Mouse (Mus musculus): Measurements from ENCODE around the gene Tedc1. TPM values are rescaled to one million over a fixed set of nuclear protein-coding genes. Genes with fewer than 3 reads are reported as not detected.
"Not testable (repeated sequence)": the region's sequence is repeated elsewhere in the genome, so short reads cannot be mapped to it uniquely, and the experiment has no call there.

Tedc1 gene
- polyA plus RNA-seq, 1 experiment from 2014 or later, result 23.6 TPM

- Histone ChIP-seq H3K36me3 (peaks cover 28% of the 10 kb centered on the region), H3K27me3 (no peaks in the 10 kb centered on the region), H3K27ac (replicated peaks) (no peak overlapping the region), H3K4me1 (replicated peaks) (peaks cover under 1% of the 10 kb centered on the region; the same call in 1 of the 2 replicates), H3K9ac (no peak overlapping the region), H3K9me3 (no peaks in the 10 kb centered on the region), H3K4me2 (no peak overlapping the region), H3K4me3 (no peak overlapping the region)
- ATAC-seq (ENCODE audit: low FRiP score, low read depth), result no peak
- WGBS, result 77% methylated on average over 2 of the region's 2 CpGs
These were observed 37.2 kb downstream of the Tedc1 start for GRCm38 (mm10) chr12:113193423-113193822.

- not testable (repeated sequence) for H3K27me3 ChIP-seq; H3K4me1 ChIP-seq (replicated peaks); H3K27ac ChIP-seq (replicated peaks); H3K9ac ChIP-seq; H3K4me2 ChIP-seq; ATAC-seq (ENCODE audit: low FRiP score, low read depth); H3K9me3 ChIP-seq; H3K4me3 ChIP-seq; H3K36me3 ChIP-seq
- 100% methylated on average over 3 of the region's 6 CpGs for WGBS
These were observed 42.9 kb downstream of the Tedc1 start for GRCm38 (mm10) chr12:113199132-113199531.

- H3K4me2 ChIP-seq, result no peak overlapping the region
- no peak overlapping the region for H3K9ac ChIP-seq
- 92% methylated on average over 4 of the region's 4 CpGs for WGBS
- H3K27me3 ChIP-seq, result no peaks in the 10 kb centered on the region
- H3K4me3 ChIP-seq, result no peak overlapping the region
- H3K4me1 ChIP-seq (replicated peaks), result no peaks in the 10 kb centered on the region
- no peak overlapping the region for H3K27ac ChIP-seq (replicated peaks)
- H3K36me3 ChIP-seq, result no peaks in the 10 kb centered on the region
- no peaks in the 10 kb centered on the region for H3K9me3 ChIP-seq
- ATAC-seq (ENCODE audit: low FRiP score, low read depth), result no peak
These were observed 45.1 kb downstream of the Tedc1 start for GRCm38 (mm10) chr12:113201301-113201700.

DNA sequence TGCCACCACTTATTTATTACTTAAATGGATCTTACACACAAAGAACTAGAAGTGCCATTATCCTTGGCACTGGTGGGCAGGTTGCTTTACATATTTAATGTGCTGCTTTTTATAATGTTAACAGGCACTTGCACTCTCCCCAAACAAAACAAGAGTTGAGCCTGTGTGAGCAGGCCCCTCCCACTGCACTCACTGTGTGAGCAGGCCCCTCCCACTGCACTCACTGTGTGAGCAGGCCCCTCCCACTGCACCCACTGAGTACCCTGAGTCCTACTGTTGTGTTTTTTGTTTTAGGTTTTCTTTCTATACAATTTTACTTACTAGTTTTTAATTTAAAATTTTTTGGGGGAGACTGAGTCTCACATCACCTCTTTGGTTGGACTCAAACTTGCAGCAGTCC lies 45.8 kb downstream of the Tedc1 start:
- Histone ChIP-seq H3K4me3 (no peak overlapping the region), H3K36me3 (no peaks in the 10 kb centered on the region), H3K27ac (replicated peaks) (no peak overlapping the region), H3K9ac (no peak overlapping the region), H3K4me2 (no peak overlapping the region), H3K27me3 (no peaks in the 10 kb centered on the region), H3K4me1 (replicated peaks) (no peaks in the 10 kb centered on the region), H3K9me3 (no peaks in the 10 kb centered on the region)
- no peak for ATAC-seq (ENCODE audit: low FRiP score, low read depth)

DNA sequence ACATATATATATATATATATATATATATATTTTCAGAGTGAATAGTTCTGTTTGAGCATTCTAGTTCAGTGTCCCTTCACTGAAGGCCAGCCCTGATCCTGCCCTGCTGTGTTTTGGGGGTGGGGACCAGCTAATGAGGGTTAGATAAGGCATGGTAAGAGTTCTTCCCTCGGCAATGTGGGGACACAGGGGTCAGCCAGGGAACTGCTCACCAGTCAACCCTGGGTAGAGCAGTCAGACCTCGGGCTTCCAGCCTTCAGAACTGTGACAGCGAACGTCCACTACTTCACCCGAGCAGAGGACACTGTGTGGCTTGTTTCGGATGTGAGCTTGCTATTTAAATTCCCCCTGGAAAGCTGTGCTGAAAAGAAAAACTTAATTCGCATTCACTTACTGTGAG lies 47.3 kb downstream of the Tedc1 start:
- Histone ChIP-seq H3K4me3 (no peak overlapping the region), H3K27ac (replicated peaks) (no peak overlapping the region), H3K9me3 (no peaks in the 10 kb centered on the region), H3K27me3 (no peaks in the 10 kb centered on the region), H3K4me2 (no peak overlapping the region), H3K36me3 (no peaks in the 10 kb centered on the region), H3K9ac (no peak overlapping the region), H3K4me1 (replicated peaks) (no peaks in the 10 kb centered on the region)
- WGBS, result 82% methylated on average over 7 of the region's 7 CpGs
- no peak for ATAC-seq (ENCODE audit: low FRiP score, low read depth)

DNA sequence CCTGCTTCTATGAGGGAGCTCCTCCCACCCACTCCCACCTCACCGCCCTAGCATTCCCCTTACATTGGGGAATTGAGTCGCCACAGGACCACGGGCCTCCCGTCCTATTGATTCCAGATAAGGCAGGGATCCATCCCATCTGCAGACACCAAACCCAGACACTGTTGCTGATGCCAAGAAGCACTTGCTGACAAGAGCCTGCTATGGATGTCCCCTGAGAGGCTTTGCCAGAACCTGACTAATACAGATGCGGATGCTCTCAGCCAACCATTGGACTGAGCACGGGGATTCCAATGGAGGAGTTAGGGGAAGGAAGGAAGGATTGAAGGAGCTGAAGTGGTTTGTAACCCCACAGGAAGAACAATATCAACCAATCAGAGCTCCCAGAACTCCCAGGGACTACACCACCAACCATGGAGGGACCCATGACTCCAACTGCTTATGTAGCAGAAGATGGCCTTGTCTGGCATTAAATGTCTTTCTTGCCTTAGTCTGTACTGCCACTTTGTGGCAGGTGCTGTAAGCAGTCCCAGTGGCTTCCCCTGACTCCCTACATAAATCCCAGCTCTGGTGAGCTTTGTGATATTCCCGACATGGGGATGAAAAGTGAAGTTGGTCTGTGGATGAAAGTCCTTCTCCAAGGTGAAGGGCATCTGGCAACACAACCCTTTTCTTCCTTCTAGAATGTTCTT lies 49.2 kb downstream of the Tedc1 start:
- H3K27me3 ChIP-seq, result no peaks in the 10 kb centered on the region
- H3K4me2 ChIP-seq, result no peak overlapping the region
- WGBS, result 88% methylated on average over 7 of the region's 7 CpGs
- H3K27ac ChIP-seq (replicated peaks), result no peak overlapping the region
- H3K9ac ChIP-seq, result no peak overlapping the region
- H3K36me3 ChIP-seq, result no peaks in the 10 kb centered on the region
- ATAC-seq (ENCODE audit: low FRiP score, low read depth), result no peak
- no peak overlapping the region for H3K4me3 ChIP-seq
- no peaks in the 10 kb centered on the region for H3K4me1 ChIP-seq (replicated peaks)
- no peaks in the 10 kb centered on the region for H3K9me3 ChIP-seq

DNA sequence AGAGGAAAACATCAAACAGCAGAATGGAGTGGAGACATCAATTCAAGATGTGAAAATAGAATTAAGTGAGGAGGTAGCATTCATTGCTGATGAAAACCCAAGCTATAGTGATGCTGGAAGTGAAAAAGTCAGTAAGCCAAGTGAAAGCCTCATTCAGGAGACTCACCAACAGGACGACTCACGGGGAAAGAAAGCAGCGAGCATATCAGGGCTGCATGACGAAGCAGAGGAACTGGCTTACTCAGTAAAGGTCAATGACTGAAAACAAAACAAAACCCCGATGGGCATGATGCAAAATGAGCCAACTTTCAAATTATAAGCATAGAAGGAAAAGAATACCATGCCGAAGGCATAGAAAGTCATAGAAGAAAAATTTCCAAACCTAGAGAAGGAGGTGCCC lies 51.5 kb downstream of the Tedc1 start:
- 81% methylated on average over 6 of the region's 6 CpGs for WGBS

GRCm38 (mm10) chr12:113210586-113211378 lies 54.6 kb downstream of the Tedc1 start:
- H3K27ac ChIP-seq (replicated peaks), result no peak overlapping the region
- no peaks in the 10 kb centered on the region for H3K27me3 ChIP-seq
- no peaks in the 10 kb centered on the region for H3K9me3 ChIP-seq
- no peak overlapping the region for H3K9ac ChIP-seq
- H3K36me3 ChIP-seq, result no peaks in the 10 kb centered on the region
- no peak overlapping the region for H3K4me2 ChIP-seq
- ATAC-seq (ENCODE audit: low FRiP score, low read depth), result no peak
- H3K4me1 ChIP-seq (replicated peaks), result no peaks in the 10 kb centered on the region
- H3K4me3 ChIP-seq, result no peak overlapping the region
- WGBS, result 91% methylated on average over 17 of the region's 17 CpGs

More for the DNA sequence above, 51.5 kb downstream of the Tedc1 start:
- H3K4me2 ChIP-seq, result no peak overlapping the region
- no peaks in the 10 kb centered on the region for H3K4me1 ChIP-seq (replicated peaks)
- no peak overlapping the region for H3K9ac ChIP-seq
- H3K4me3 ChIP-seq, result no peak overlapping the region
- H3K27me3 ChIP-seq, result no peaks in the 10 kb centered on the region
- no peaks in the 10 kb centered on the region for H3K36me3 ChIP-seq
- H3K27ac ChIP-seq (replicated peaks), result no peak overlapping the region
- ATAC-seq (ENCODE audit: low FRiP score, low read depth), result no peak
- H3K9me3 ChIP-seq, result no peaks in the 10 kb centered on the region

GRCm38 (mm10) chr12:113211772-113212171 lies 55.6 kb downstream of the Tedc1 start:
- H3K36me3 ChIP-seq, result no peaks in the 10 kb centered on the region
- no peak overlapping the region for H3K9ac ChIP-seq
- H3K9me3 ChIP-seq, result no peaks in the 10 kb centered on the region
- H3K27ac ChIP-seq (replicated peaks), result no peak overlapping the region
- 91% methylated on average over 5 of the region's 5 CpGs for WGBS
- H3K27me3 ChIP-seq, result no peaks in the 10 kb centered on the region
- H3K4me2 ChIP-seq, result no peak overlapping the region
- ATAC-seq (ENCODE audit: low FRiP score, low read depth), result no peak
- no peaks in the 10 kb centered on the region for H3K4me1 ChIP-seq (replicated peaks)
- H3K4me3 ChIP-seq, result no peak overlapping the region

DNA sequence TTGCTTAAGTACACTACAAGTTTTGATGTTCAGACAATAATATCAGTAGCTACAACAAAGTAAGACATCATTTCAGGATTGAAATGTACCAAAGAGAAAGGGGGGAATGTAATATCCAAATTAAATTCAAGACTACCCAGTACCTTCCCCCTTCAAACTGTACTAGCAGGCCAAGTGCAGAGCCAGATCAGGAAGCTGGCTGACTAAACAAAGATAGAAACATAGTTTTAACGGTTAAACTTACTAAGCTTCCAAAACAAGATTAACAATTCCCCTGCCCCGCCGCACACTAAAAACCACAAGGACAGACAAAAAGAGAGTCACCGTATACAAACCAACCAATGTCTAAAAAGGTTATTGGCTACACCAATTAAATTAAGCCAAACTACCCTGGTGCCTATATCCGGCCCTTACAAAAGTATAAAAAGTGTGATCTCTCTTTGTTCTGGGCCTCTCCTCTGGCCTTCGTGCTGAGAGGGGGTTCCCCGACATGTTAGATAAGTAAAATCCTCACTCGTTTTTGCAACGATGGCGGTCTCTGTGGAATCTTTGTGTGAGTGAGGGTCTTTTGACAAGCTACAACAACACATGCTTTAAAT lies 56.2 kb downstream of the Tedc1 start:
- H3K27me3 ChIP-seq, result no peaks in the 10 kb centered on the region
- 91% methylated on average over 10 of the region's 10 CpGs for WGBS
- no peak for ATAC-seq (ENCODE audit: low FRiP score, low read depth)
- no peak overlapping the region for H3K9ac ChIP-seq
- no peaks in the 10 kb centered on the region for H3K9me3 ChIP-seq
- H3K4me3 ChIP-seq, result no peak overlapping the region
- no peak overlapping the region for H3K4me2 ChIP-seq
- H3K4me1 ChIP-seq (replicated peaks), result no peaks in the 10 kb centered on the region
- no peaks in the 10 kb centered on the region for H3K36me3 ChIP-seq
- no peak overlapping the region for H3K27ac ChIP-seq (replicated peaks)

GRCm38 (mm10) chr12:113213226-113213625 lies 57.0 kb downstream of the Tedc1 start:
- 80% methylated on average over 2 of the region's 2 CpGs for WGBS
- Histone ChIP-seq H3K4me1 (replicated peaks) (no peaks in the 10 kb centered on the region), H3K9me3 (no peaks in the 10 kb centered on the region), H3K27me3 (no peaks in the 10 kb centered on the region), H3K36me3 (no peaks in the 10 kb centered on the region), H3K4me2 (no peak overlapping the region), H3K4me3 (no peak overlapping the region), H3K9ac (no peak overlapping the region), H3K27ac (replicated peaks) (no peak overlapping the region)
- no peak for ATAC-seq (ENCODE audit: low FRiP score, low read depth)

DNA sequence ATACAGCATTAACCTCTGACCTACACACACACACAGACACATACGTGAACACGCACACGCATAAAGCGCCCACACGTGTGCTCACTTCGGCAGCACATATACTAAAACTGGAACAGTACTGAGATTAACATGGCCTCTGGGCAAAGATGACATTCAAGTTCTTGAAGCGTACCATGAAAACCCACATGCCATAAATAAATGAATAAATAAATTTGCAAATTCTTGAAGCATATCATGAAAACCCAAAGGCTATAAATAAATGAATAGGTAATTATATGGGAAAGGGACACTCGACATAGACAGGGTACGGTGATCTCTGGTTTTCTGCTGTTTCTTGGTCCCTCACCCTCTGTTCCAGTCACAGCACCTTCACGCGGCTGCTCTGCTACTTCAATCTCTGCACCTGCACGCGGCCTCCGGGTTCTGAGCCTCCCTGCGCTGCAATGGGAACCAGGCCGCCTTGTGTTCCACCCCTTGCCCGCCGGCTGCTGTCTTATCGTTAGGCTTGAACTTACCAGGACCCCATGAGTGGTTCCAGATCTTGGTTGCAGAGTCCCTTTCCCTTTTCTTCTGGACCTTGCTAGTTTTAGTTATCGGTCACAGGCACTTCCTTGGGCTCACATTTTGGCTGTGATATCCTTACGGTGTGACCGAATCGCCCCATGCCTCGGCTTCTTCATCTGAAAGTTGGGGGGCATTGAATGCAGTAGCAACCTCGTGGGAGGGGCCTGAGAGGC lies 58.0 kb downstream of the Tedc1 start:
- 85% methylated on average over 25 of the region's 25 CpGs for WGBS
- no peak overlapping the region for H3K27ac ChIP-seq (replicated peaks)
- no peaks in the 10 kb centered on the region for H3K4me1 ChIP-seq (replicated peaks)
- no peak for ATAC-seq (ENCODE audit: low FRiP score, low read depth)
- no peaks in the 10 kb centered on the region for H3K9me3 ChIP-seq
- H3K27me3 ChIP-seq, result no peaks in the 10 kb centered on the region
- no peak overlapping the region for H3K4me3 ChIP-seq
- no peak overlapping the region for H3K4me2 ChIP-seq
- H3K36me3 ChIP-seq, result no peaks in the 10 kb centered on the region
- H3K9ac ChIP-seq, result no peak overlapping the region

Data from hindbrain, embryonic 15.5 days (tissue).